Mouse (Mus musculus): ENCODE results near the gene Pappa. TPM values are rescaled to one million over a fixed set of nuclear protein-coding genes. Genes with fewer than 3 reads are reported as not detected.

Pappa gene
- polyA plus RNA-seq (2012; ENCODE audit: insufficient read depth, insufficient read length, missing spikeins) = 0.15 and 0.21 TPM in 2 replicates

GRCm38 (mm10) chr4:65123741-65124224 lies at the start of gene Pappa:
TSS of gene Pappa (plus strand) at chr4:65124174.
- no peak within 1 kb of the TSS for H3K27ac ChIP-seq (ENCODE audit: insufficient read depth, low read depth, low read length)
- H3K4me3 ChIP-seq (ENCODE audit: insufficient read depth, low read length) = peak within 1 kb of the TSS; percentile 59
- no peaks in the 10 kb centered on the region for H3K4me1 ChIP-seq (ENCODE audit: control insufficient read depth, insufficient read depth, low read length)
- TF ChIP-seq POLR2A (IDR thresholded peaks at IDR 0.05; ENCODE audit: borderline replicate concordance, low read depth, low read length) (no peak), CTCF (IDR thresholded peaks at IDR 0.05; ENCODE audit: low read depth, low read length) (no peak)

GRCm38 (mm10) chr4:65077906-65078615 lies 45.9 kb upstream of the Pappa start:
- Histone ChIP-seq H3K4me3 (ENCODE audit: insufficient read depth, low read length) (no peak overlapping the region), H3K4me1 (ENCODE audit: control insufficient read depth, insufficient read depth, low read length) (no peaks in the 10 kb centered on the region), H3K27ac (ENCODE audit: insufficient read depth, low read depth, low read length) (no peak overlapping the region)
- TF ChIP-seq CTCF (IDR thresholded peaks at IDR 0.05; ENCODE audit: low read depth, low read length) = no peak
- TF ChIP-seq POLR2A (IDR thresholded peaks at IDR 0.05; ENCODE audit: borderline replicate concordance, low read depth, low read length) = no peak

GRCm38 (mm10) chr4:65086864-65087263 lies 37.1 kb upstream of the Pappa start:
- Histone ChIP-seq H3K4me3 (ENCODE audit: insufficient read depth, low read length) (no peak overlapping the region), H3K27ac (ENCODE audit: insufficient read depth, low read depth, low read length) (no peak overlapping the region), H3K4me1 (ENCODE audit: control insufficient read depth, insufficient read depth, low read length) (no peaks in the 10 kb centered on the region)
- no peak for TF ChIP-seq POLR2A (IDR thresholded peaks at IDR 0.05; ENCODE audit: borderline replicate concordance, low read depth, low read length)
- no peak for TF ChIP-seq CTCF (IDR thresholded peaks at IDR 0.05; ENCODE audit: low read depth, low read length)

GRCm38 (mm10) chr4:65087592-65087991 lies 36.4 kb upstream of the Pappa start:
- Histone ChIP-seq H3K4me1 (ENCODE audit: control insufficient read depth, insufficient read depth, low read length) (no peaks in the 10 kb centered on the region), H3K27ac (ENCODE audit: insufficient read depth, low read depth, low read length) (no peak overlapping the region), H3K4me3 (ENCODE audit: insufficient read depth, low read length) (no peak overlapping the region)
- TF ChIP-seq POLR2A (IDR thresholded peaks at IDR 0.05; ENCODE audit: borderline replicate concordance, low read depth, low read length) (no peak), CTCF (IDR thresholded peaks at IDR 0.05; ENCODE audit: low read depth, low read length) (no peak)

- no peaks in the 10 kb centered on the region for H3K4me1 ChIP-seq (ENCODE audit: control insufficient read depth, insufficient read depth, low read length)
- no peak overlapping the region for H3K4me3 ChIP-seq (ENCODE audit: insufficient read depth, low read length)
- H3K27ac ChIP-seq (ENCODE audit: insufficient read depth, low read depth, low read length) = no peak overlapping the region
- TF ChIP-seq CTCF (IDR thresholded peaks at IDR 0.05; ENCODE audit: low read depth, low read length) = no peak
- no peak for TF ChIP-seq POLR2A (IDR thresholded peaks at IDR 0.05; ENCODE audit: borderline replicate concordance, low read depth, low read length)
These were observed 31.8 kb upstream of the Pappa start for GRCm38 (mm10) chr4:65092191-65092590.

GRCm38 (mm10) chr4:65120329-65120728 lies 3.6 kb upstream of the Pappa start:
- H3K27ac ChIP-seq (ENCODE audit: insufficient read depth, low read depth, low read length) = no peak overlapping the region
- no peaks in the 10 kb centered on the region for H3K4me1 ChIP-seq (ENCODE audit: control insufficient read depth, insufficient read depth, low read length)
- no peak for TF ChIP-seq CTCF (IDR thresholded peaks at IDR 0.05; ENCODE audit: low read depth, low read length)
- no peak for TF ChIP-seq POLR2A (IDR thresholded peaks at IDR 0.05; ENCODE audit: borderline replicate concordance, low read depth, low read length)
- H3K4me3 ChIP-seq (ENCODE audit: insufficient read depth, low read length) = no peak overlapping the region

- H3K27ac ChIP-seq (ENCODE audit: insufficient read depth, low read depth, low read length) = no peak overlapping the region
- no peak overlapping the region for H3K4me3 ChIP-seq (ENCODE audit: insufficient read depth, low read length)
- TF ChIP-seq POLR2A (IDR thresholded peaks at IDR 0.05; ENCODE audit: borderline replicate concordance, low read depth, low read length) (no peak), CTCF (IDR thresholded peaks at IDR 0.05; ENCODE audit: low read depth, low read length) (no peak)
- no peaks in the 10 kb centered on the region for H3K4me1 ChIP-seq (ENCODE audit: control insufficient read depth, insufficient read depth, low read length)
These were observed 1.1 kb upstream of the Pappa start for GRCm38 (mm10) chr4:65122841-65123240.

GRCm38 (mm10) chr4:65124369-65125151 lies 586 bp downstream of the Pappa start:
- no peaks in the 10 kb centered on the region for H3K4me1 ChIP-seq (ENCODE audit: control insufficient read depth, insufficient read depth, low read length)
- peak overlapping the region; percentile 59 for H3K4me3 ChIP-seq (ENCODE audit: insufficient read depth, low read length)
- no peak overlapping the region for H3K27ac ChIP-seq (ENCODE audit: insufficient read depth, low read depth, low read length)
- no peak for TF ChIP-seq POLR2A (IDR thresholded peaks at IDR 0.05; ENCODE audit: borderline replicate concordance, low read depth, low read length)
- no peak for TF ChIP-seq CTCF (IDR thresholded peaks at IDR 0.05; ENCODE audit: low read depth, low read length)

GRCm38 (mm10) chr4:65125341-65126332 lies 1.7 kb downstream of the Pappa start:
- TF ChIP-seq CTCF (IDR thresholded peaks at IDR 0.05; ENCODE audit: low read depth, low read length) (no peak), POLR2A (IDR thresholded peaks at IDR 0.05; ENCODE audit: borderline replicate concordance, low read depth, low read length) (no peak)
- no peaks in the 10 kb centered on the region for H3K4me1 ChIP-seq (ENCODE audit: control insufficient read depth, insufficient read depth, low read length)
- peak overlapping the region; percentile 59 for H3K4me3 ChIP-seq (ENCODE audit: insufficient read depth, low read length)
- H3K27ac ChIP-seq (ENCODE audit: insufficient read depth, low read depth, low read length) = no peak overlapping the region
